In genomic region chr4:111719776-111720661, GRCm38 (mm10) we compare ENCODE assay signal across 8 mouse cellular contexts. TPM values are rescaled to one million over a fixed set of nuclear protein-coding genes. Genes with fewer than 3 reads are reported as not detected.
DNase-seq lines count a peak whose midpoint lies in the region.

Spata6 (plus strand) TSS chr4:111719984.

- no peaks in the 10 kb centered on the region for H3K9me3 ChIP-seq in megakaryocyte, embryonic 14.5 days

- peak; percentile 88 for DNase-seq in adipocyte (ENCODE audit: low spot score)
- peak; percentile 89 for DNase-seq in embryo, embryonic 10 days (ENCODE audit: low spot score)
- DNase-seq in gastrocnemius, postnatal 10 days = peak; percentile 91
- DNase-seq in induced T-regulatory cell, adult 2 months (ENCODE audit: low read depth) = peak; percentile 97
- DNase-seq in left cerebral cortex, adult 8-10 months (ENCODE audit: low spot score in 2 of 2) = peak; percentile 15 to 57
- DNase-seq in right cerebral cortex, adult 2 months (ENCODE audit: low spot score in 2 of 2) = peak; percentile 24 to 52
- DNase-seq in urinary bladder, postnatal 10 days (ENCODE audit: low spot score) = peak; percentile 48

- H3K4me1 ChIP-seq in megakaryocyte, embryonic 14.5 days = peaks cover 22% of the 10 kb centered on the region

- peak within 1 kb of the TSS; percentile 95 for H3K4me3 ChIP-seq in megakaryocyte, embryonic 14.5 days (replicated peaks)

- H3K36me3 ChIP-seq in megakaryocyte, embryonic 14.5 days (replicated peaks; ENCODE audit: low read length) = peaks cover 4% of the 10 kb centered on the region

- H3K27me3 ChIP-seq in megakaryocyte, embryonic 14.5 days (replicated peaks) = peaks cover 2% of the 10 kb centered on the region

RNA-seq across cellular contexts. Expression of gene Spata6, which starts in this region (rescaled TPM):
- 10 to 100 TPM; 10.6 to 15.8 TPM for total RNA-seq in gastrocnemius, postnatal 10 days (2021)
- 1 to 10 TPM; 3.6 to 6.3 (median 5.3) TPM for total RNA-seq in left cerebral cortex, adult 8-10 months (2022)
- 6.1 TPM in 1 of 2 replicates, not detected in the other for polyA plus RNA-seq in megakaryocyte, embryonic 14.5 days (2012; ENCODE audit: insufficient read depth, low replicate concordance)

Comparison
In these comparisons a context has a peak if more than half of its experiments do, and no peak if none do; other contexts are left out.
1. Peak in every context shown above with its lines: DNase-seq and H3K4me3 ChIP-seq.
2. DNase-seq: peak in every context shown above with its lines; median percentile 97 in induced T-regulatory cell, adult 2 months; 91 in gastrocnemius, postnatal 10 days; 89 in embryo, embryonic 10 days; 88 in adipocyte; 48 in urinary bladder, postnatal 10 days; 38 in right cerebral cortex, adult 2 months; 36 in left cerebral cortex, adult 8-10 months.